Mouse (Mus musculus) heart, embryonic 13.5 days (tissue): ENCODE measurements around the gene Kansl2. TPM values are rescaled to one million over a fixed set of nuclear protein-coding genes. Genes with fewer than 3 reads are reported as not detected.

Source experiments
- ATAC-seq: fragments of 200-750 bp; cut with Nextera tagmentation; 2 replicates; pipeline ENCODE4 v1.8.0; 2017; ENCODE audit warnings: moderate TSS enrichment; ENCODE audit not compliant: insufficient number of reproducible peaks, low FRiP score, low TSS enrichment; ENCODE audit errors: extremely low read depth
- H3K27ac ChIP-seq: fragments of 300-500 bp; sonication (generic); replicated peaks from 2 replicates; pipeline ENCODE4 v1.5.1; 2015; ENCODE audit warnings: moderate library complexity, mild to moderate bottlenecking, inconsistent platforms
- H3K27me3 ChIP-seq: fragments of 300-500 bp; sonication (generic); replicated peaks from 2 replicates; pipeline ENCODE4 v1.6.1; 2015; ENCODE audit warnings: mild to moderate bottlenecking, inconsistent platforms
- H3K36me3 ChIP-seq: fragments of 300-500 bp; sonication (generic); 2 replicates; pipeline ENCODE4 v1.6.1; 2015; ENCODE audit warnings: mild to moderate bottlenecking, inconsistent platforms
- H3K4me1 ChIP-seq: fragments of 300-500 bp; sonication (generic); 2 replicates; pipeline ENCODE4 v1.6.1; 2015; ENCODE audit warnings: inconsistent platforms
- H3K4me2 ChIP-seq: fragments of 300-500 bp; sonication (generic); 2 replicates; pipeline ENCODE4 v1.6.1; 2015; ENCODE audit warnings: inconsistent platforms, mild to moderate bottlenecking, moderate library complexity
- H3K4me3 ChIP-seq: fragments of 300-500 bp; sonication (generic); 2 replicates; pipeline ENCODE4 v1.5.1; 2015; ENCODE audit warnings: moderate library complexity, mild to moderate bottlenecking, inconsistent platforms
- H3K9ac ChIP-seq: fragments of 300-500 bp; sonication (generic); 2 replicates; pipeline ENCODE4 v1.6.1; 2015; ENCODE audit warnings: inconsistent platforms, mild to moderate bottlenecking, moderate library complexity
- H3K9me3 ChIP-seq: fragments of 300-500 bp; sonication (generic); 2 replicates; pipeline ENCODE4 v1.6.1; 2016; ENCODE audit warnings: inconsistent platforms
- WGBS: fragments of 180-500 bp; shearing (Covaris S2); methylation state at CpG from one replicate; pipeline ENCODE4 v1.1.7; 2015; ENCODE audit warnings: mixed read lengths; 5-methylcytosine and 5-hydroxymethylcytosine counted together
- polyA plus RNA-seq: library from polyadenylated mRNA; unstranded; fragments of >200 nt; fragmentation: Nextera tagmentation; extraction: Ambion mirVana; gene quantifications from 2 replicates; pipeline ENCODE4 v1.2.1, GENCODE M21; 2015

Kansl2 gene
- polyA plus RNA-seq, 1 experiment from 2014 or later: 80.4 TPM

DNA sequence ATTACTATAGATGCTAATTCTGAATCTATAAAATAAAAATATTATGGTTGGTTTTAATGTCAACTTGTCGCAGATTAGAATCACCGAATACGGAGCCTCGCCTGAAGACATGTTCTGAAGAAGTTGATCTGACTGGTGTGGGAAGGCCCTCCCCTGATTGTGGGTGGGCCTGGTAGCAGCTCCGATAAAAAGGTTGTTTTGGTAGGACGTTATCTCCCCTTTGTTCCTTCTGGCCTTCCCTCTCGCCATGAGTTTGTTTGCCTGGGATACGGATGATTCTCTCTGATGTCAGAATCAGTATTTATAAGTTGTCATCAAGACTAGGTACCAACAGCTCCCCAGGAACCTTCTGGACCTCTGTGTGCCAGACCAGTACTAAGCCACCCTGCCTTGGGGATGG, 21.8 kb downstream of the Kansl2 start:
- Histone ChIP-seq H3K4me2 (no peak overlapping the region), H3K9ac (no peak overlapping the region), H3K27me3 (no peaks in the 10 kb centered on the region), H3K27ac (no peak overlapping the region; the same call in 1 of the 2 replicates), H3K36me3 (0 out of 2 replicates have a peak, but pooled peaks cover 6% of the 10 kb centered on the region), H3K9me3 (no peaks in the 10 kb centered on the region), H3K4me1 (peaks cover 30% of the 10 kb centered on the region), H3K4me3 (no peak overlapping the region)
- 38% methylated on average over 8 of the region's 8 CpGs for WGBS
- ATAC-seq: no peak

GRCm38 (mm10) chr15:98511386-98511928, 22.6 kb downstream of the Kansl2 start:
- peaks cover 30% of the 10 kb centered on the region for H3K4me1 ChIP-seq
- no peaks in the 10 kb centered on the region for H3K27me3 ChIP-seq
- peak overlapping the region; percentile 15; the same call in 1 of the 2 replicates for H3K27ac ChIP-seq
- no peak overlapping the region for H3K4me3 ChIP-seq
- H3K36me3 ChIP-seq: 0 out of 2 replicates have a peak, but pooled peaks cover 6% of the 10 kb centered on the region
- H3K9ac ChIP-seq: no peak overlapping the region
- ATAC-seq: no peak
- H3K9me3 ChIP-seq: no peaks in the 10 kb centered on the region
- H3K4me2 ChIP-seq: peak overlapping the region; percentile 68
- 65% methylated on average over 13 of the region's 13 CpGs for WGBS

DNA sequence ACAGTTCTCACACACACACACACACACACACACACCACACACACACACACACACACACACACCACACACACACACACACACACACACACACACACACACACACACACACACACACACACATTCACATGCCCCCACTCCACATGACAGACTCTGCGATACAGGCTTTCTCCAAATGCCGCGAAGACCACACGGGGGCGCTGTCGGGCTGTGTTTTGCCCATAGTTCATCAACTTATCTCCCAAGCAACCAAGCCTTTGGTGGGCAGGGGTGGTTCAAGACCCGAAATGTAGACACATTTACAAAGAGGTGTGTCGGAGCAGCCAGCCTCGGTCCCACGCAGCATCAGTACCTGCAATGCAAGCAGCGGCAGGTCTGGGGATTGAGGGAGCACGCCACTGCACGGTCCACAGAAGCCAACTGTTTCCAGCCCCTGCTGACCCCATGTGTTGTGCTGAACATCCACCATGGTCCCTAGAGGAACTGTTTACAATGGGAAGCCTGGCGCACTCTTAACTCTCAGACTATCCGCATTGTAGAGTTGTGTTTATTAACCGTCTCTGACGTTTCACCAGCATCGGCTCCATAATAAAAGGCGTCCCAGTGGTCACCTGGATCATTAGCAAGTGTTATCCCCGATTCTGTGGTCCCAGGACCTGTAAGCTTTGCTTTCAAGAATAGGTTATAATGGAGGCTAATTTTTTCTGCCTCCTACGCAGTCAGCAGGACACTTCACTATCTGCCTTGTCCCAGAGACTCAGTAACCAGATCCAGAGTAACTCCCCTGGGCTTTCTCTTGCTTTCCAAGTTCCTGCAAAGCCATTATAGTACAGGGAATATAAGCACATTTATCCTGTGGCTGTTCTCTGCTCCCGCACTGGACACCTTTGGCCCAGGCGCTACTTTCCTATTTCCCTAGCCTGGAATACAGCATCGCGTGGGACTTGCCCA, 23.4 kb downstream of the Kansl2 start:
- Histone ChIP-seq H3K27ac (peak overlapping the region; percentile 15; the same call in 1 of the 2 replicates), H3K36me3 (0 out of 2 replicates have a peak, but pooled peaks cover 4% of the 10 kb centered on the region), H3K9ac (peak overlapping the region; percentile 8; the same call in 1 of the 2 replicates), H3K9me3 (no peaks in the 10 kb centered on the region), H3K4me2 (peak overlapping the region; percentile 68), H3K4me3 (peak overlapping the region; percentile 40), H3K27me3 (no peaks in the 10 kb centered on the region), H3K4me1 (peaks cover 30% of the 10 kb centered on the region)
- ATAC-seq: no peak
- 26% methylated on average over 25 of the region's 25 CpGs for WGBS

GRCm38 (mm10) chr15:98509387-98509786, 24.7 kb downstream of the Kansl2 start:
- Histone ChIP-seq H3K4me3 (no peak overlapping the region), H3K27ac (no peak overlapping the region), H3K4me1 (peaks cover 33% of the 10 kb centered on the region), H3K9me3 (no peaks in the 10 kb centered on the region), H3K36me3 (no peaks in the 10 kb centered on the region), H3K4me2 (no peak overlapping the region), H3K27me3 (peaks cover 5% of the 10 kb centered on the region; the same call in 1 of the 2 replicates), H3K9ac (no peak overlapping the region)
- ATAC-seq: no peak
- 59% methylated on average over 2 of the region's 2 CpGs for WGBS

GRCm38 (mm10) chr15:98507321-98507720, 26.7 kb downstream of the Kansl2 start:
- H3K9me3 ChIP-seq: no peaks in the 10 kb centered on the region
- H3K4me2 ChIP-seq: no peak overlapping the region
- WGBS: 78% methylated on average over 6 of the region's 6 CpGs
- peaks cover 21% of the 10 kb centered on the region for H3K4me1 ChIP-seq
- no peak overlapping the region for H3K4me3 ChIP-seq
- H3K9ac ChIP-seq: no peak overlapping the region
- ATAC-seq: no peak
- no peaks in the 10 kb centered on the region for H3K36me3 ChIP-seq
- H3K27me3 ChIP-seq: peaks cover 11% of the 10 kb centered on the region; the same call in 1 of the 2 replicates
- no peak overlapping the region for H3K27ac ChIP-seq

DNA sequence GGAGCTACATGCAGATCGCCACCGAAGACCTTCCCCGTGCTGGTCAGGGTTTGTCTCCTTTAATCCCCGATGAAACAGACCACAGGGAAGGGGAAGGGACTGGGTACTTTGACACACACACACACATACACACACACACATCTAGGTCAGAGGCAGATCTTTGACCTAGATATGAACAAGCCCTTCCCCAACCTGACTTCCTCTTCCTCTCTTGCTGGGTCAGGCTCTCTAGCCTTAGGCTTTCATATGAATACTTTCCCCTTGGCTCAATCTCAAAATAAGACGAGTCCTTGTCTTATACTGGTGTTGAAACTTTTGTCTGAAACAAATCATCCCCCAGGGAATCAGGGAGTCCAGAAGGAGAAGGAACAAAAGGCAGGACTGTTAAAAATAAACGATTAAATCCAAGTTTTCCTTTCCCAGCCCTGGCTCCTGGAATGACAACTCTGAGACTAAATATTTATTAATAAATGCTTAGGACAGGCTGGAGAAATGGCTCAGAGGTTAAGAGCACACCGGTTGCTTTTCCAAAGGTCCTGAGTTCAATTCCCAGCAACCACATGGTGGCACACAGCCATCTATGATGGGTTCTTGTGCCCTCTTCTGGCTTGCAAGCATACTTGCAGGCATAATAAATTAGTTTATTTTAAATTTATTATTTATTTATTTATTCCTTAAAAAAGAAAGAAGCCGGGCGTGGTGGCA, 27.7 kb downstream of the Kansl2 start:
- H3K36me3 ChIP-seq: no peaks in the 10 kb centered on the region
- peaks cover 13% of the 10 kb centered on the region for H3K4me1 ChIP-seq
- no peak overlapping the region for H3K4me2 ChIP-seq
- ATAC-seq: no peak
- WGBS: 64% methylated on average over 9 of the region's 9 CpGs
- no peaks in the 10 kb centered on the region for H3K9me3 ChIP-seq
- no peak overlapping the region for H3K27ac ChIP-seq
- H3K4me3 ChIP-seq: no peak overlapping the region
- peaks cover 11% of the 10 kb centered on the region; the same call in 1 of the 2 replicates for H3K27me3 ChIP-seq
- no peak overlapping the region for H3K9ac ChIP-seq

DNA sequence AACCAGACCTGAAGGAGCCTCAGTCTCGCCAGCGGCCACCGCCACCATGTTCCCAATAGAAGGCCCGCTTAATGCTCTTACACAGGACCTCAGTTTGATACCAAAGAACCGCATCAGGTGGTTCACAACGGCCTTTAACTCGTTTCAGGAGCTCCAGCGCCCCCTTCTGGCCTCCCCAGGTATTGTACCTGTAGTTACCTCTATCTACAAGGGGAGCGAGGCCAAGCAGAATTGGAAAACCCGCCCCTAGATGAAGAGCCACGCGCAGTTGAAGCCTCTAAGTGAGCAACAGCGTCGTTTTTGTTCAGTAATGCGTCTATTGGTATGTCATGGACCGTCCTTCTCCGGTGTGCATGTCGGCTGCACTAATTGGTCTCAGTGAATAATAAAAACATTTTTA, 29.6 kb downstream of the Kansl2 start:
- peaks cover 15% of the 10 kb centered on the region; the same call in 1 of the 2 replicates for H3K27me3 ChIP-seq
- WGBS: 10% methylated on average over 18 of the region's 18 CpGs

DNA sequence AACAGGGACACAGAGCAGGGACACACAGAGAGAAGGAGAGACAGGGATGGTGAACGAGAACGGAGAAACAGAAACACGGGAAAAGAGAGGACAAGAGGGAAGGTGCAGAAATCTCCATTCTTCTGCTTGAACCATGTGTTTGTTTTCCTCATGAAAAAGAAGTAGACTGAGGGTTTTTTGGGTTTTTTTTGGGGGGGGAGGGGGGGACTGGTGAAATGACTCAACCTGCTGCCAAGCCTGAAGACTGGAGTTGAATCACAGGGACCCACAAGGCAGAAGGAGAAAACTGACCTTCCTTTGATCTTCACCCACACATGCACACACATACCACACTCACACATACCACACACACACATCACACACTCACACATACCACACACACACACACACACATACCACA, 30.7 kb downstream of the Kansl2 start:
- WGBS: 77% methylated on average over 3 of the region's 3 CpGs
- no peak overlapping the region for H3K9ac ChIP-seq
- no peaks in the 10 kb centered on the region for H3K36me3 ChIP-seq
- H3K4me1 ChIP-seq: 0 out of 2 replicates have a peak, but pooled peaks cover 3% of the 10 kb centered on the region
- no peak overlapping the region for H3K4me2 ChIP-seq
- H3K9me3 ChIP-seq: no peaks in the 10 kb centered on the region
- H3K4me3 ChIP-seq: no peak overlapping the region
- ATAC-seq: no peak
- no peak overlapping the region for H3K27ac ChIP-seq
- H3K27me3 ChIP-seq: peaks cover 15% of the 10 kb centered on the region; the same call in 1 of the 2 replicates

More for the DNA sequence above, 29.6 kb downstream of the Kansl2 start:
- no peaks in the 10 kb centered on the region for H3K36me3 ChIP-seq
- H3K4me2 ChIP-seq: no peak overlapping the region
- ATAC-seq: no peak
- H3K9me3 ChIP-seq: no peaks in the 10 kb centered on the region
- H3K27ac ChIP-seq: no peak overlapping the region
- H3K4me1 ChIP-seq: 0 out of 2 replicates have a peak, but pooled peaks cover 3% of the 10 kb centered on the region
- no peak overlapping the region for H3K4me3 ChIP-seq
- no peak overlapping the region for H3K9ac ChIP-seq

DNA sequence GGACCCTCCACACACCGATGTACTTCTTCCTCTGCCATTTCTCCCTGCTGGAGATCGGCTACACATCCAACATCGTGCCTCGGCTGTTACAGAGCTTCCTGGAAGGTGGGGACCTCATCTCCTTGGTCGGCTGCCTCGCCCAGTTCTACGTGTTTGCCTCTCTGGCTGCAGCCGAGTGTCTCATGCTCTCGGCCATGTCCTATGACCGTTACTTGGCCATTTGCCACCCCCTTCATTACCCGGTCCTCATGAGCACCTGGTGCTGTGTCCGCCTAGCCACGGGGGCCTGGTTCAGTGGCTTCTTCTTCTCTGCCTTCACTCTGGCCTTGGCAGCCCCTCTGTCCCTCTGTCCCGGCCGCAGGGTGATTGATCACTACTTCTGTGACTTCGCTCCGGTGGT, 36.4 kb downstream of the Kansl2 start:
- WGBS: 74% methylated on average over 17 of the region's 17 CpGs
- ATAC-seq: no peak
- H3K4me2 ChIP-seq: no peak overlapping the region
- no peak overlapping the region for H3K4me3 ChIP-seq
- no peaks in the 10 kb centered on the region for H3K36me3 ChIP-seq
- H3K9me3 ChIP-seq: no peaks in the 10 kb centered on the region
- no peak overlapping the region for H3K9ac ChIP-seq
- H3K27me3 ChIP-seq: peaks cover 4% of the 10 kb centered on the region; the same call in 1 of the 2 replicates
- no peaks in the 10 kb centered on the region for H3K4me1 ChIP-seq
- H3K27ac ChIP-seq: no peak overlapping the region

DNA sequence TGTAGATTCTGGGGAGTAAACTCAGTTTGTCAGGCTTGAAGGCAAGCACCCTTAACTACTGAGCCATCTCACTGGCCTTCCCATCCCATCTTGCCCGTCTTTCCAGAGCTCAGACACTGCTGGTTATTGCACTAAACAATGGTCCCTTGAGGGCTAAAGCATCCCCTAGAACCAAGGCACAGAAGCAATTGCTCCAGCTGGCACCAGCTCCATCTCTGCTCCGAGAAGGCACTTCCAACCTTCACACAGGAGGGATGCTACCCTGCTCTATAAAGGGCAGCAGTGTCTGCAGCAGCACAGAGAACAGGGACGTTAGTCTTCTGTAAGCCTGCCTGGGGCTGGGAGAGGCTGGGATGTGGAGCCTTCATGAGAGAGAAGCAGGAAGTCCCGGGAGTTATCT, 42.0 kb downstream of the Kansl2 start, which contains the start of gene Olfr279:
Olfr279 (plus strand) TSS at position 301 of the 400 bp plus-strand sequence.
- Histone ChIP-seq H3K9ac (no peak within 1 kb of the TSS), H3K4me2 (no peak within 1 kb of the TSS), H3K27me3 (no peaks in the 10 kb centered on the region), H3K4me1 (no peaks in the 10 kb centered on the region), H3K4me3 (no peak within 1 kb of the TSS), H3K36me3 (no peaks in the 10 kb centered on the region), H3K9me3 (no peaks in the 10 kb centered on the region), H3K27ac (no peak within 1 kb of the TSS)
- ATAC-seq: no peak
- 38% methylated on average over 4 of the region's 4 CpGs for WGBS

- no peak for ATAC-seq
- Histone ChIP-seq H3K4me1 (no peaks in the 10 kb centered on the region), H3K4me3 (no peak overlapping the region), H3K36me3 (no peaks in the 10 kb centered on the region), H3K27ac (no peak overlapping the region), H3K4me2 (no peak overlapping the region), H3K9me3 (no peaks in the 10 kb centered on the region), H3K27me3 (no peaks in the 10 kb centered on the region), H3K9ac (no peak overlapping the region)
- 47% methylated on average over 2 of the region's 2 CpGs for WGBS
These were observed 42.7 kb downstream of the Kansl2 start for GRCm38 (mm10) chr15:98491332-98491731.
